Mouse (Mus musculus) megakaryocyte, adult 5-6 weeks (primary cell): Measurements from ENCODE around the gene Mcm2. TPM values are rescaled to one million over a fixed set of nuclear protein-coding genes. Genes with fewer than 3 reads are reported as not detected.

Source experiments
- total RNA-seq, 2 experiments: library from RNA; stranded (forward) in 1 of 2; stranded (reverse) in 1 of 2; fragments of 153-499, 151-499 nt in 1 of 2; fragments of 221-1000, 200-1000 nt in 1 of 2; gene quantifications; 2 replicates each; pipeline versions ENCODE4 v1.2.3 to v1.2.4; 2015 to 2017

Gene Mcm2
- total RNA-seq, 2 experiments from 2014 or later = 45.4 to 77.2 TPM

Other genes starting within 250 kb of the Mcm2 start
- 4.2 and 4.7 TPM in 2 replicates for gene Mgll, start 174.4 kb downstream of the Mcm2 start, total RNA-seq (2015)
- 3.0 and 3.7 TPM in 2 replicates for gene Mgll, start 174.4 kb downstream of the Mcm2 start, total RNA-seq (2017)
- 22.8 TPM in 2 replicates for gene Abtb1, start 56.8 kb downstream of the Mcm2 start, total RNA-seq (2015)
- gene Abtb1, start 56.8 kb downstream of the Mcm2 start, total RNA-seq (2017) = 104 TPM in 2 replicates
- not detected in 2 replicates for gene Podxl2, start 23.7 kb downstream of the Mcm2 start, total RNA-seq (2015)
- gene Podxl2, start 23.7 kb downstream of the Mcm2 start, total RNA-seq (2017) = 0.16 and 0.40 TPM in 2 replicates
- 24.0 and 26.1 TPM in 2 replicates for gene Tpra1, start 3.5 kb upstream of the Mcm2 start, total RNA-seq (2015)
- 32.4 and 35.5 TPM in 2 replicates for gene Tpra1, start 3.5 kb upstream of the Mcm2 start, total RNA-seq (2017)